Mouse (Mus musculus) liver, embryonic 12.5 days (tissue): ENCODE data around the gene Cend1. TPM values are rescaled to one million over a fixed set of nuclear protein-coding genes. Genes with fewer than 3 reads are reported as not detected.

Source experiments
- polyA plus RNA-seq: library from polyadenylated mRNA; unstranded; fragments of >200 nt; fragmentation: Nextera tagmentation; extraction: Ambion mirVana; gene quantifications from 2 replicates; pipeline ENCODE4 v1.2.1, GENCODE M21; 2016

Cend1 gene
- polyA plus RNA-seq, 1 experiment from 2014 or later = 0.10 TPM

Other genes starting within 250 kb of the Cend1 start
- gene Hras, start 235.5 kb downstream of the Cend1 start, polyA plus RNA-seq = 124 and 125 TPM in 2 replicates
- 16.4 and 17.9 TPM in 2 replicates for gene Lrrc56, start 235.3 kb downstream of the Cend1 start, polyA plus RNA-seq
- gene Lmntd2, start 215.4 kb downstream of the Cend1 start, polyA plus RNA-seq = 0.99 and 1.1 TPM in 2 replicates
- gene Rassf7, start 213.6 kb downstream of the Cend1 start, polyA plus RNA-seq = 27.3 and 28.3 TPM in 2 replicates
- gene Phrf1, start 200.7 kb downstream of the Cend1 start, polyA plus RNA-seq = 52.9 and 53.1 TPM in 2 replicates
- gene Irf7, start 163.0 kb downstream of the Cend1 start, polyA plus RNA-seq = 4.9 and 5.2 TPM in 2 replicates
- 0.14 and 0.20 TPM in 2 replicates for gene Cdhr5, start 152.7 kb downstream of the Cend1 start, polyA plus RNA-seq
- gene Sct, start 150.4 kb downstream of the Cend1 start, polyA plus RNA-seq = 0.32 and 0.60 TPM in 2 replicates
- 0.04 and 0.07 TPM in 2 replicates for gene Drd4, start 137.5 kb downstream of the Cend1 start, polyA plus RNA-seq
- 24.7 and 25.6 TPM in 2 replicates for gene Deaf1, start 101.8 kb downstream of the Cend1 start, polyA plus RNA-seq
- gene Tmem80, start 101.8 kb downstream of the Cend1 start, polyA plus RNA-seq = 24.3 and 24.8 TPM in 2 replicates
- gene Eps8l2, start 90.6 kb downstream of the Cend1 start, polyA plus RNA-seq = 4.9 and 5.6 TPM in 2 replicates
- 516 and 525 TPM in 2 replicates for gene Taldo1, start 37.3 kb downstream of the Cend1 start, polyA plus RNA-seq
- 21.1 and 22.8 TPM in 2 replicates for gene Gatd1, start 15.4 kb downstream of the Cend1 start, polyA plus RNA-seq
- 26.0 and 27.1 TPM in 2 replicates for gene Slc25a22, start 8.4 kb upstream of the Cend1 start, polyA plus RNA-seq
- gene Pidd1, start 14.5 kb upstream of the Cend1 start, polyA plus RNA-seq = 17.3 and 17.7 TPM in 2 replicates
- gene Rplp2, start 17.9 kb upstream of the Cend1 start, polyA plus RNA-seq = 1,288 and 1,344 TPM in 2 replicates
- 16.6 and 17.8 TPM in 2 replicates for gene Pnpla2, start 25.7 kb upstream of the Cend1 start, polyA plus RNA-seq
- gene Cracr2b, start 31.6 kb upstream of the Cend1 start, polyA plus RNA-seq = 3.7 and 5.8 TPM in 2 replicates
- 5.7 and 6.2 TPM in 2 replicates for gene Cd151, start 37.9 kb upstream of the Cend1 start, polyA plus RNA-seq
- 74.6 and 76.1 TPM in 2 replicates for gene Polr2l, start 45.6 kb upstream of the Cend1 start, polyA plus RNA-seq
- gene Tspan4, start 45.7 kb upstream of the Cend1 start, polyA plus RNA-seq = 56.1 and 60.9 TPM in 2 replicates
- gene Chid1, start 110.4 kb upstream of the Cend1 start, polyA plus RNA-seq = 32.0 and 32.7 TPM in 2 replicates
- gene Ap2a2, start 132.7 kb upstream of the Cend1 start, polyA plus RNA-seq = 91.6 and 92.0 TPM in 2 replicates
- gene Muc6, start 225.8 kb upstream of the Cend1 start, polyA plus RNA-seq = 1.5 and 1.9 TPM in 2 replicates